Mouse (Mus musculus) neural tube, embryonic 10.5 days (tissue): Measurements from ENCODE around the gene Diaph2.
"Not testable (repeated sequence)": the region's sequence is repeated elsewhere in the genome, so short reads cannot be mapped to it uniquely, and the experiment has no call there.

Experiments used
- DNase-seq: peaks from one replicate; pipeline ENCODE4 v3.0.0-alpha.2; 2017; ENCODE audit warnings: low spot score; ENCODE audit errors: extremely low spot score

Diaph2 gene

DNA sequence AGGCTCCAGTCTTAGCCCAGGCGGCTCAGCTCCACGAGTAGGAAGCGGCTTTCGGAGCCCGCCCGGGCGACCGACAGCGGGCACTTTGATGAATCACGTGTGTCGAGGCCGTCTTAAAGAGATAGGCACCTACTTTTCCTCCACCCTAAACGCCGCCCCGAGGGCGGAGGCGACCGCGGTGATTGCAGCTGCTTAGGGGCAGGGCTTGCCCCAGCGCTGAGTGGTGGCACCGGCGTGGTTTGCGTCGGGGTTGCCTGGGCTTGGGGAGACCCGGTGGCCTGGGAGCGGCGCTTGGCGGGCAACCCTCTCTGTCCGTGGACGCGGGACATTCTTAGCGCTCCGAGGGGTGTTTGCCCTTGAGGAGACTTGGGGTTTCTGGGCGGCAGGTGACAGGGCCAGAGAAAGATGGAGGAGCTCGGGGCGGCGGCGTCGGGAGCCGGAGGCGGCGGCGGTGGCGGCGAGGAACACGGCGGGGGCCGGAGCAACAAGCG is at the start of gene Diaph2:
TSS of gene Diaph2 (plus strand) at position 172 of the 491 bp plus-strand sequence.
- peak; percentile 74 for DNase-seq

DNA sequence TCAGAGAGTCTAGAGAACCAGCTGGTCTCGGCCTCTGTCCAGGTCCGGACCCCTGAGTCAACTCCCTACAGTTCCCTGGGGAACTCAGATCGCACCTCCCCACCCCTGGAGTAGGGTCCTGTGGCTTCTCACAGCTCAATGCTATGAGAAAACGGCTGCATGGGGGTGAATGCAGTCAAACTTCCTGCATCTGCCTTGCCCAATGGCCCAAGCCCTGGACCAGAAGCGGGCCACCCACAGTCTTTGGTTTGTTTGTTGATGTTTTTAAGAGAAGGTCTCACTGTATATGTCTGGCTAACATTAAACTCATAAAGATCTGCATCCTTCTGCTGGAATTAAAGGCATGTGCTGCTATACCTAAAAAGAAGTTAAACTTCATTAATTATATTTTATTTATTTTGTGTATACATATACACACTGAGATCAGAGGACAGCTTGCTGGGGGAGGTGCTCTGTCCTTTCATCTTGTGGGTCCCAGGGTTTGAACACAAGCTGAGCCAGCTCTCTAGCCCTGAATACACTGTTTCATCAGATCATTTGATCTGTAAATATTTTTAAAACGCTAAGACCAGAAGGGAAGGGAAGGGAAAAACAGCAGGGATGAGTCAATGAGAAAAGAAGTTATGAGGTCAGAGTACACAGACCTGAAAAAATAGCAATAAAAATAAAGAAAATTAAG is 47.8 kb upstream of the Diaph2 start:
- no peak for DNase-seq

DNA sequence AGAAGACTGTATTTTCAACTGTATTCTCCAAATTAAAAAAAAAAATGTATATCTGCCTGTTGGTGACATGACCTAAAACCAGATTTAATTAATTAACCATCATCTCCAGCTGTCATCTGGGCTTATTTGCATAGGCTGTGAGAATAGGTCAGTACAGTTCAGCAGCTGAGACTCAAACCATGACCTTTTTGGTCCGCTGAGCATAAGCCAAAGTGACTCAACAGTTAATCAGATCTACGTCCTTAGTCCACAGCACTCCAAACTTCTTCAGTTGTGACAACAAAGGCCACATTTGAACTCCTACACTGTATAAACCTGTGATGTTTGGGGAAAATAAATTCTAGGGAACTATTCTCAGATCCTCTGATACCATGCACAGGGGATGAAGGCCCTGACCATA is 39.9 kb upstream of the Diaph2 start:
- DNase-seq, result no peak

DNA sequence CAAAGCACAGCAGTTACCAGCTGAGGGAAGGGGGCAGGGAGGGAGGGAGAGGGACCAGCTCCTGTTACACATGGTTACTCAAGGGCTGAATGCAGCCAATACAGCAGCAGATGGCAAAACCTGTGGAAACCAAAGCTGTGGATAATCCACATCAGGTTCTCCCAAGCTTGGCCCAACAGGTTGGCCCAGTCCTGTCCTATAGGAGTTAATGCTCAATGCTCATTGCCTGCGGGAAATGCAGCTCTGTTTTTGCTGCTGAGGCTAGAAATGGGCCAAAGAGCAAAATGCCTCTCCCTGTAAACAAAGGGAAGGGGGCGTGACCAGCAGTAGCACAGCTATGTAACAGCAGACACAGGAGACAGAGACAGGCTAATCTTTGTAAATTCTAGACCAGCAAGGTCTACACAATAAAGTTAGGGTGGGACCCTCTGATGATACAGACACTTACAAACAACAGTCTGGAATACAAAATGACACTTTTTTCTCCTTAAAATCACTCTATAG is 20.8 kb upstream of the Diaph2 start:
- DNase-seq, result no peak

DNA sequence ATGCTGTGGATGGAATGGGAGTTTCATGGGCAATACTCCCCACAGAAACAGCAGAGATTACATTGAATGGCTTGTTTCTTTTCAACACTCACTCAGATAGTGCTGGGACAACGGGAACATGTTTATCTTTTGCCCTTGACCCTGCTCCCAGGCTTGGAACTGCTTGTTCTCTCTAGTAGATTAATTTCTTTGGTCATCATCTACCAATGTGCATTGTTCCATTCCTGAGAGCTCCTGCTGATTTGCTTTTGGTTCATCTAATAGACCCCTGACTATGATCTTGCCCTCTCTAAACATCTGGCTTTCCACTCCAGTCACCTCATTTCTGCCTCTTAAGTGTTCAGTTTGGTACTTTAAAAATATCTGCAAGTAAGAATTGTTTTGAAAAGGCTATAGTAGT is 13.0 kb upstream of the Diaph2 start:
- no peak for DNase-seq

DNA sequence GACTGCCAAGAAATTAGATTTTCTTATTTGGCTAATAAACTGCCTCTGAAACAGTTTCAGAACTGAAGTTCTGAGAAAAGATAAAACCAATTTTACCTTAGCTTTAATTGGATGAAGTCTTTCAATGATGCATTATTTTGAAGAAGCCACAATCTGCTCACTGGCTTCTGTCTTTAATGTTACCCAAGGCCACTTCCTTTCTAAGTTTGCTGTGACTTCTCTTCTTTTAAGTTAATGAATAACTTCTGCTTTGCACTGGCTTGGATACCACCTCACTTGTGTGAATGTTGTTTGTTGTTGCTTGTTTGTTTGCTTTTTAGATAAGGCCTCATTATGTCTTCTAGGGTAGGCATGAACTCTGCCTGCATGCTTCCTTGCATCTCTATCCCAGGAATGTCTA is 10.3 kb upstream of the Diaph2 start:
- DNase-seq, result no peak

DNA sequence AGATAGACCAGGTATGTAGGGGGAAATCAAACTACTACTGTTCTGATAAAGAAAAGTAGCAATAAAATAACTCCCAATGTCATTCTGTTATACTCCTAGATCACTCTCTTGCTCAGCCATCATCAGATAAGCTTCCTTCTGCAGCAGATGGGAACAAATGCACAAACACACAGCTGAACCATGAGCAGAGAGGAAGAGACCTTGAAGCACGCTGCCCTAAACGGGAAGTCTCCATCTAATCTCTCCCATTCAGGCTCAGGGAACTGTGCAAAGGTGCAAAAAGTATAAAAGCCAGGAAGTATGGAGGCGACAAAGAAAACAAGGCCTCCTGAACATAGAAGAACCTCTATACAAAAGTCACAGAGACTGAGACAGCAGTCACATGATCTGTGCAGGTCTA is 6.6 kb upstream of the Diaph2 start:
- no peak for DNase-seq

DNA sequence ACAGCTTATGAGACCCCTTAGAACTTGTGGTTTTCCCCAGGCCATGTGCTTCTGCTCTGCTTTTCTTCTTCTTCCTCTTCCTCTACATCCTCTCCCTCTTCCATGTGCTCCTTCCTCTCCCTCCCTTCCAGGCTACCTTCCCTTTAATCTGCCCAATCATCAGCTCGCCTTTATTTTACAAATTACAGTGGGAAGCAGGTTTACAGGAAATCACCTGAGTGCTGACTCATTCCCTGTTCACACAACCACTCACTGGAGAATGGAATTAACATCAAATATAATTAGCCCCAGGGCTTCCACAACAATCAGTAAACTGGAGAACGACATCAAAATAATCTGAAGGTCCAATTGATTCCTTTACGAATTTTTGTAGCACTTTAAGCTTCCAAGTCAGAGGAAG is 3.6 kb upstream of the Diaph2 start:
- no peak for DNase-seq

DNA sequence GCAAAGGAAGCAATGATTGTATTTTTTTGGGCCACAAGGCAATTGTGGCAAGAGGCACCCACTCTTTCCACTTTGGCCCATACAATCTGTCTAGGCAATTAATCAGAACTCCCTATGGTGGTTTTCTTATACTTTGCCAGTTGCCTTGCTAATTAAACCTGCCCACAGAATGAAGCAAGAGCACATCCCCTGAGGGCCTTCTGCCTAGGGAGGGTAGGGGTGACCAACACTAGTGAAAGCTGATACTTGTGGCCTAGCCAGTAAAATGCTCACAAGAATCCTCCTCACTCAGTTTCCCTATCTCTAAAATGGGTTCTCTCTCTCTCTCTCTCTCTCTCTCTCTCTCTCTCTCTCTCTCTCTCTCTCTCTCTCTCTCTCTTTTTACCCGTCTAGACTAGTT is 440 bp upstream of the Diaph2 start:
- no peak for DNase-seq

DNA sequence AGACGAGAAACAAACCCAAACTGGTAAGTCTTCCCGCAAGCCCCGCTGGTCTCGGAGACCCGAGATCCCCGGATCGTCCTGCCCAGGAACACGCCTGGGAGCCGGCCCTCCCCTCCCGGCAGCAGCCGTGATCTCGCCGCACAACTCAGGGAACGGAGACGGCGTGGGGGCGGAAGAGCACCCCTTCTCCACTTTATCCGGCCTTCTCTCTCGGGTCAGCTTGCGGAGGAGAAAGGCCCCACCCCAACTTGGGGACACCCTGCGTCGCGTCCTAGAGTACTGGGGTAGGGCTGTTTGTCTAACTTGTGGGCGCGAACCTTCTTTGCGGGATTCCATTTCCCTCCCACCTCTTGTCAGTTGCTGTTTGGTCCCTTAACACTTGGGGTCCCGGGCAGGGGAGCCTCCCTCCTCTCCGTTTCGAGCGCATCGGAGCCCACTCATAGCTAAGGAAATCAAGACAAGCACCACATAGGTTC is 590 bp downstream of the Diaph2 start:
- DNase-seq, result no peak

DNA sequence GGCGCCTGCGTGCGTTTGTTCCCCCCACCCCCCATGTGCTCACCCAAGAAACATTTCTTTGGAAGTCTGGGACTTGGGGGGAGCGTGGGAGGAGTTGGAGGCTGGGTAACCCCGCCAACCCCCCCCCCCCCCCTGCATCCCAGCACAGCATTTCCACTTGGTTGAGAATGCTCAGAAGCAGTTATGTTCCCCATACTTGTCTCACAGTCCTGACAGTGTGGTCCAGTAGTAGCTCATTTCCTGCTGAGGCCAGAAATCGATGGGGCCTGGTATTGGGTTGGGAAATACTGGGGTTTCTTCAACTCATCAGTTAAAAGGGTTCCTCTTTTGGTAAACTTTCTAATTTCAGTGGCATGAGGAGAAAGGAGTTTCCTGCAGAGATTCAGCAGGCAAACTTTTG is 1.1 kb downstream of the Diaph2 start:
- DNase-seq, result no peak

DNA sequence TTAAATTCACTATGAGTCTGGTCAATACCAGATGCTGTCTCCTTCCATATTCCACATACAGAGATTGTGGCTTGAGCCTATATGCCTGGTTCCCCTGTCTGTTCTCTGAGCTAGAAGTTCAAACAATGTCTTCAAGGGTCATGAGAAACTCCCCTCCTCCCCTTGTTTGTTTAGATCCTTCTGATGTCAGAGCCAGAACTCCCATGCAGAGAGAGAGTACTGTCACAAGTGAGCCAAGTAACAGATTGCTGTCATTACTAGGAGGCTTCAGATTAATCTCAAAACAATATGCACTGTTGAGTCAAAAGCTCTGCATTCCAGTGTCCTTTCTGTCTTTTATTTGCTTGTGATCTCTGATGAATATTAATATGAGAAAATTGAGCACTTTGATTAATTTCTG is 7.1 kb downstream of the Diaph2 start:
- DNase-seq, result no peak

DNA sequence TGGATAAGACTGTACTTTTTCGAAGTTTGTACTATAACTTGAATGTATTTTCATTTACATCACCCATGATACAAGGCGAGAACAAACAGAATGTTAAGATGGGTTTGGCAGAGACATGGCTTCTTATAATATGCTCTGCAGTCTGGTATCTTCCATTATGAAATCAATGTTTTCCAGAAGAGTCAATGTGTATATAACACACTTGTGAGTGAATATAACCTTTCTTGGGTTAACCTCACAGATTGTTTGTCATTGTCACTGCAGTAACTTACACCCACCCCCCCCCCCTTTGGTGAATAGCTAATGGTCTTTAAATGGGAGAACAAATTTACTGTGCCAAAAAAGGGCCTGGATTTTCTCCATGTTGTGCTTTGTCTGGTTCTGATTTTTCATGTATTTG is 13.1 kb downstream of the Diaph2 start:
- no peak for DNase-seq

DNA sequence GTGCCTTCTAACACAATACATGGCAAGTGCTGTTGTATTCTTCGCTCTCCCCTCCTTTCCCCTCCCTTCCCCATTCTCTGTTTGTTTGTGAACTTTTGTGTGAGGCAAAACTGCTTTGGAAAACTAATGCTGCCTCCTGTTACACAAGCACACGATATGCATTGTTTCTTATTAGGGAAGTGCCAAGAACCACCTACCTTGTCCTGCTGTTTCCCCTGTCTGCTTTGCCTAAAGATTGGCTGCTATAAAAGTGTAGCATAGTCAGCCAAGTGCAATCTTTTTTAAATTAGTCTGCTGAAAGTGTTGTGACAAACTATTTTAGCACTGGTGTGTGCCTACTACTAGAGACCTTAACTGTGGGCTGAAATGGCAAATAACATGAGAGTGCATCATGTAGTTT is 15.8 kb downstream of the Diaph2 start:
- DNase-seq, result no peak

DNA sequence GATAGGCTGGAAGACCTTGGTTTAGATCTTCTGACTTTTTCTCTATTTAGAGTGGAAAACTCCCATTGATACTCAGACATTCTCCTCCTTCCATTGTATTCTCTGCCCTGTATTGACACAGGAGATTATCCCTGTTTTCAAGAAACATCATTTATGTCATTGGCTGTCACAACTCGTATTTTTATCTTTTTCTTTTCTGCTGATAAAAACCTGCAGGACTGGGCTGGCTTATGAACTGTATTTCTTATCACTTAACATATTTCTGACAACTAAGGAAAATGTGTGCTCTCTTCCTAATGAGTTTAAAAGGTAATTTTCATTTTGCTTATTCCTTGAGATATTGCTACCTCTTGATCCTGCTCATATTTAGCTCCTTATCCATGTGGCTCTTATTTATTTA is 17.3 kb downstream of the Diaph2 start:
- no peak for DNase-seq

DNA sequence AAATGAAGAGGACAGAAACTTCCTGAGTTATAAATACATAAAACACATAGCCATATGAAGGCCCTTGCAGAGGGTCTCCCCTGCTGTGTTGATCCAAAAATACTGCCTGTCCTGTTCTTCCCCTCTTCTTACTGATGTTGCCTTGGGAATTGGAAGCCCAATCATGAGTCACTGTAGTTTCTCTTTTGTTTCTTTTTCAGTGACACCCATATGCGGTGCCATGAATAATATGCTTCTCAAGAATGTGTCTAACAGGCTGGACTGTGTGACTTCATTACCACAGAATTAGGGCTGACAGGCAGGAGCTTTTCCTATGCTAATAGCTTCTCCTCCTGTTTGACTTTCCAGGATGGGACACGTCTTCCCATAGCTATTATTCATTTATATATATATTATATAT is 21.1 kb downstream of the Diaph2 start:
- no peak for DNase-seq

DNA sequence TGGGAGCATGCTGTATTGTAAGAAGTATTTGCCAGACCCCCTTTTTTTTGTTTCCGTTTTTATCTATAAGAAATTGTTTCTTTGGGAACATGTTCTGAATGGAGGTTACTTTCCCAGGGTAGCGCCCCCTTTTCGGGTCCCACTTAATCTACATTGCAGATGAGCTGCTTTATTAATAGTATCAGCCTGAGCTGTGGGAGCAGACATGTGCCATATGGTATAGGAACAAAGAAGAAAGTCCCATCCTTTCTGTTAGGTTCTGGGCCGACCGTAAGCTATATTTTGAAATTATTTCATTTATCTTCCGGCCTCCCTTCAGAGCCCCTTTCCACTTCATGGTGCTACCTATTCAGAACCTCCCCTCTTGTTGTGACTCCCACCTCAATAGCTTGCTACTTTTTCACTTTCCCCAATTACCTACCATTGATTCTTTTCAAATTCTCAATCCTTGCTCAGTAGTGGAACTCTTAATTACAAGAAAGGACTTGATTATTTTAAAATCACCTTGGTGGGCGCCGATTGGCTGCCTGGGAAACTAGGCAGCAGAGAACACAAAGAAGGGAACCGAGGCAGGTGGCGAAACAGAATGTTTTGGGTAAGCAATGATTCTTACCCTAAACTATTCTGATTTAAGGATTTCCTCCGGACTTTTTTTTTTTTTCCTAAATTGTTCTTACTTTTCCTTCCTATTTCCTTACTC is 24.2 kb downstream of the Diaph2 start:
- DNase-seq, result no peak

DNA sequence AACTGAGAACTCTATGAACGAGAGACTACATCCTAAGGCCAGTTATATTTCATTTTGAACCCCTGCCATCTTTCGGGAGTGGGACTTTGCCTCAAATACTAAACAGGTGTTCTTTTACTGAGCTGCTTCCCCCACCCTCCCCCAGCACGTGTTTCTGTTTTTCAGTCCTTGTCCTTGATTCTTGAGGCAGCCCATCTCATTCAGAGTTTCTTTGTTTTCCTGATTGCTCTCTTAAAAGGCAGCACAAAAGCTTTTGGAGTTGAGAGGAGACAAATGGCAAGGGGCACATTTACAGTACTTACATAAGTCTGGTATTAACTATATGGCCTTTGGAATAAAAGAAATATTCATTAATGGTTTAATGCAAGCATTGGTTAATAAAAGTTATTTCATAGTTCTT is 24.9 kb downstream of the Diaph2 start:
- DNase-seq, result no peak

DNA sequence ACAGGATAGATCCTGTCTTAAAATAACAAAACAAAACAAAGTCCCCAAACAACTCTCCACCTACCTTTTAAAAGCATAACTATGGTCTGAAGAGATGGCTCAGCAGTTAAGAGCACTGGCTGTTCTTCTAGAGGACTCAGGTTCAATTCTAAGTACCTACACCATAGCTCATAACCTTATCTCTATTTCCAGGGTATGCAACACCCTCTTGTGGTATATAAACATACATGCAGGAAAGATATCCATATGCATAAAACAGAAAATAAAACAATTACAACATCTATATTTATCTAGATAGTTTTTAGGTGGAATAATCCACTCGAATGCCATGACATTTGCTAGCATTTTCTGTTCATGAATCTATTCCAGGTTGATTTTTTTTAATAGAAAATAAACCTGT is 27.2 kb downstream of the Diaph2 start:
- no peak for DNase-seq

DNA sequence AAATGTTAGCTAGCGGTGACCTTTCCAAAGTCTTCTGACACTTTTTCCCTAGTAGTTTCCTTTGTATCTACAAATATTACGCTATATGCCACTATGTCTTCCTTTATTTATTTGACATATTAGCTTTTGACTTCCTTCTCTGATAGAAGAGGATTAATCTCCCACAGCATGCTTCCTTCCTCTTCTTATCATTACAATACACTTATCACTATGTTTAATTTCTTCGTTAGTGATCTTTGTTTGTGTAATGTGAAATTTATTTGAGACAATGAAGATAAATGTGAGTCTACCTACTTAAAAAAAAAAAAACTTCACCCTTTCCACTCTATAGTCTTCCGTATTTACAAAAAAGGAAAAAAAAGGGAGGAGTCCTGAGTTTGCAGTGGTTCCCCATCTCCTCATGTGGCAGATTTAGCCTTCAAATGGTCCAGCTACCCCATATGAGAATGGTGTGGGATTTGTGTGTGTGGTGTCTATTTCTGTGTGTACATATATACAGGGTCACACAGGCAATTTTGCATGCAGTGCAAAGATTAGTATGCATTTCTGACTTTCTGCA is 27.9 kb downstream of the Diaph2 start:
- DNase-seq, result no peak

DNA sequence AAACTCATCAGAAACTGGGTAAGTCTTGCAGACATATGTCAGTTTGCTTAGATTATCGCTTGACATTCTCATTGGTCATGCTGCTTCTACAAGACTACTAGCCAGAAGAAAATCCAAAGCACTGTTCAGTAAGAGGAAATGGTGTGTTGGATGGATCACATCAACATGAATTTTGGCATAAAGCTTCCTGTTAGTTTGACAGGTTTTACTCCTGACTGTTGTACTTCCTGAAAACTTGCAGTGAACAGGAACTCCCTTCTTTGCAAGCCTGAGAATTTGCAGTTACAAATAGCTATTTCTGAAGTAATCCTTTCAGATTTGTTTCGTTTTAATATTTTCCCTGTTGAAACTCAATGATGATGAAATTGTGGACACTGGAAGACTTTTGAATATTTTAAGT is 32.3 kb downstream of the Diaph2 start:
- no peak for DNase-seq

DNA sequence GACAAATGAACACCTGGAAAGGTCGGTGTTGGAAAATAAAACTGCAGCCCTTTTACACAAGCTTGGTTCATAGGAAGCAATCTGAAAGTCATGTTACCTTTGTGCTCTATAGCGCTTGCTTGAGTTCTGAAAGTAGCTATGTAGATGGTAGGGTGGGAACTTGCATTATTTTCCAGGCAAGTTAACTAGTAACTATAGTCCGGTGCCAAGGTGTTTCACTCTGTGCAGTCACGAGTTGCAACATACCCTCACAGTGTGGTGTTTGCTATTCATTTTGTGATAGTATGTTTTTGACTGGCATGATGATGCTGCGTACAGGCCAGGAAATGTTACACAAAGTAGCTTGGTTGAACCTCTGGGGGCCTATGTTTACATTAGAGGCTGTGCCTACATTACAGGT is 34.5 kb downstream of the Diaph2 start:
- DNase-seq, result no peak

DNA sequence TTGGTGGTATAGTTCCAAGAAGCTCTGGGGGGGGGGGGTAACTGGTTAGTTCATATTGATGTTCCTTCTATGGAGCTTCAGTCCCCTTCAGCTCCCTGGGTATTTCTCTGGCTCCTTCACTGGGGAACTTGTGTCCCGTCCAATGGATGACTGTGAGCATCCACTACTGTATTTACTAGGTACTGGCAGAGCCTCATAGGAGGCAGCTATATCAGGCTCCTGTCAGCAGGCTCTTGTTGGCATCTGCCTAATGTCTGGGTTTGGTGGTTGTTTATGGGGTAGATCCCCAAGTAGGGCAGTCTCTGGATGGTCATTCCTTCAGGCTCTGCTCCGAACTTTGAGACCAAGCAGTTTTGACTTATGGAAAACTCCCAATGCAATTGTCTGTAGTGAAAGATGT is 50.4 kb downstream of the Diaph2 start:
- DNase-seq, result not testable (repeated sequence)
